Mouse (Mus musculus): ENCODE results near the gene Tmem163. TPM values are rescaled to one million over a fixed set of nuclear protein-coding genes. Genes with fewer than 3 reads are reported as not detected.

Tmem163 gene
- total and polyA plus RNA-seq, 2 experiments from 2014 or later, result 16.6 to 17.3 TPM

DNA sequence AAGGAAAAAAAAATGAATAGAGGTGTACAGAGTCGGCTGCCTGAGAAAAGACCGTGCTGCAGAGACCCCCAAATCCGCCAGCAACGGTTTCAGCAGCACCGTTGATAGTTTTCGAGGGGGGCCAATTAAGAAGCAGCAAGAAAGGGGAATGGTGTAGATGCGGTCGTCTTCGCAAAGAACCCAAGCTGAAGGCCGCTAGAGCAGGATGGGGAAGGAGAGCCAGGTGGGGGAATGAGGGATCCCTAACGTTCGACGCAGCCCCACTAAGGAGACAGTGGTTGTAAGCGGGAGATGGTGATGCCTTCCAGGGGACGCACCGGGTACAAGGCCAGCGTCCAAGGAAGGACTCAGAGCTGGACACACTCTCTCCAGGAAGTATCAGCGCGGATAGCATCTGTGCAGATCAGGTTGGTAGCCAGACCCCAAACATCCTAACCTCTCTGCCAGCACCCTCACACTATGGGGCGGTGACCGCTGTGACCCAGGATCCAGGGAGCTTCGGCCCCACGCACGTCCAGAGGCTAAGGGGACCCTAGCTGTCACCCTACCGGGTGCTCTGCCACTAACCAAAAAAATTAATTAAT, 2.7 kb downstream of the Tmem163 start:
- H3K27me3 ChIP-seq (ENCODE audit: control insufficient read depth, insufficient read depth, low read length), result peaks cover 52% of the 10 kb centered on the region
- TF ChIP-seq CTCF (IDR thresholded peaks at IDR 0.05; ENCODE audit: low read depth) (no peak), EP300 (IDR thresholded peaks at IDR 0.05; ENCODE audit: low read depth) (no peak)
- H3K4me1 ChIP-seq (ENCODE audit: control insufficient read depth, insufficient read depth), result peaks cover 10% of the 10 kb centered on the region; the same call in 1 of the 2 replicates
- 0 out of 2 replicates have a peak, but pooled peaks cover 3% of the 10 kb centered on the region for H3K9me3 ChIP-seq (replicated peaks; ENCODE audit: control insufficient read depth, low read length)
- H3K9ac ChIP-seq (replicated peaks; ENCODE audit: low read depth, low read length), result no peak overlapping the region
- no peaks in the 10 kb centered on the region for H3K36me3 ChIP-seq (replicated peaks; ENCODE audit: control insufficient read depth, insufficient read depth, low read length)
- H3K4me3 ChIP-seq (ENCODE audit: low read depth, low read length), result peak overlapping the region; percentile 59
- DNase-seq (ENCODE audit: low spot score) (no peak), ATAC-seq (ENCODE audit: insufficient read depth, low read depth) (no peak)
- WGBS, result 6% methylated on average over 25 of the region's 25 CpGs
- no peak overlapping the region for H3K27ac ChIP-seq (ENCODE audit: low read depth)
- H3K4me2 ChIP-seq (ENCODE audit: low read depth, low read length), result peak overlapping the region; percentile 97

GRCm38 (mm10) chr1:127676116-127676515, 3.2 kb downstream of the Tmem163 start:
- no peak for ATAC-seq (ENCODE audit: insufficient read depth, low read depth)
- Histone ChIP-seq H3K36me3 (replicated peaks; ENCODE audit: control insufficient read depth, insufficient read depth, low read length) (no peaks in the 10 kb centered on the region), H3K4me2 (ENCODE audit: low read depth, low read length) (peak overlapping the region; percentile 97; the same call in 1 of the 2 replicates), H3K9ac (replicated peaks; ENCODE audit: low read depth, low read length) (no peak overlapping the region), H3K27ac (ENCODE audit: low read depth) (no peak overlapping the region), H3K4me3 (ENCODE audit: low read depth, low read length) (peak overlapping the region; percentile 59; the same call in 1 of the 2 replicates), H3K4me1 (ENCODE audit: control insufficient read depth, insufficient read depth) (peaks cover 10% of the 10 kb centered on the region; the same call in 1 of the 2 replicates), H3K9me3 (replicated peaks; ENCODE audit: control insufficient read depth, low read length) (0 out of 2 replicates have a peak, but pooled peaks cover 3% of the 10 kb centered on the region), H3K27me3 (ENCODE audit: control insufficient read depth, insufficient read depth, low read length) (peaks cover 52% of the 10 kb centered on the region)
- WGBS, result 45% methylated on average over 12 of the region's 12 CpGs
- TF ChIP-seq EP300 (IDR thresholded peaks at IDR 0.05; ENCODE audit: low read depth), result no peak
- TF ChIP-seq CTCF (IDR thresholded peaks at IDR 0.05; ENCODE audit: low read depth), result no peak
- no peak for DNase-seq (ENCODE audit: low spot score)

GRCm38 (mm10) chr1:127675253-127675652, 4.1 kb downstream of the Tmem163 start:
- DNase-seq (ENCODE audit: low spot score) (no peak), ATAC-seq (ENCODE audit: insufficient read depth, low read depth) (no peak)
- H3K4me3 ChIP-seq (ENCODE audit: low read depth, low read length), result no peak overlapping the region
- no peak overlapping the region for H3K4me2 ChIP-seq (ENCODE audit: low read depth, low read length)
- H3K27me3 ChIP-seq (ENCODE audit: control insufficient read depth, insufficient read depth, low read length), result peaks cover 51% of the 10 kb centered on the region
- TF ChIP-seq CTCF (IDR thresholded peaks at IDR 0.05; ENCODE audit: low read depth) (no peak), EP300 (IDR thresholded peaks at IDR 0.05; ENCODE audit: low read depth) (no peak)
- H3K36me3 ChIP-seq (replicated peaks; ENCODE audit: control insufficient read depth, insufficient read depth, low read length), result no peaks in the 10 kb centered on the region
- H3K9ac ChIP-seq (replicated peaks; ENCODE audit: low read depth, low read length), result no peak overlapping the region
- no peak overlapping the region for H3K27ac ChIP-seq (ENCODE audit: low read depth)
- 0 out of 2 replicates have a peak, but pooled peaks cover 3% of the 10 kb centered on the region for H3K9me3 ChIP-seq (replicated peaks; ENCODE audit: control insufficient read depth, low read length)
- peaks cover 10% of the 10 kb centered on the region; the same call in 1 of the 2 replicates for H3K4me1 ChIP-seq (ENCODE audit: control insufficient read depth, insufficient read depth)
- 72% methylated on average over 1 of the region's 1 CpGs for WGBS

DNA sequence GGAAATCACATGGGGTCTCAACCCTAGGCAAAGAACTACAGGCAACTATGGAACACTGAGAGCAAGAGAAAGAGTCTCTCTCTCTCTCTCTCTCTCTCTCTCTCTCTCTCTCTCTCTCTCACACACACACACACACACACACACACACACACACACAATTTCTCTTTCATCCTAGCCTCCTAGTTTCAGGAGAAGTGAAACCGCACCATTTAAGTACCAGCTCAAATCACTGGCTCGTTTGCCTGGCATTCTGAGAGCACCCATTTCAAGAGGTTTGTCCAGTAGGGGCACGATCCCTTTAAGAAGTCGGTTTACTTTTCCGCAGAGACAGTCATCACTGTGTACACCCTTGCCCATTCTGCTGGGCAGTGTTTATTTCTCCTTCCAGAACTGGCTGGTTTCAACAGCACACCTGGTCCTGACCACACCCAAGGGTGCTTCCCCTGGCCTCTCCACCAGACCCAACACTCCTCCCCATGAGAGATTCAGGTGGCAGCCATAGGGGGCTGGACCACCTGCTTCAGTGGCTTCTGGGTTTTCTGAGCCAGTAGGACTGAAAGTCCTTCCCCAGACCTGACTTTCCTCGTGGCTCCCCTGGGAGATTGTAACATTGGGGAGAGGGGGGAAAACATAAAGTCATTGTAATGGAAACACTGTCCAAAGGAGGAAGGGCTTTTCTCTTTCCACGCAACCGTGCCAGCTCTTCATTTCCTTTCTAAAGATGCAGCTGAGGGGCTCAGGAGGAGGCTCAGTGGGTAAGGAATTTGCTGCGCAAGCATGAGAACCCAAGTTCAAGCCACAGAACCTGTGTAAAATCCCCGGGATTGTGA, 5.9 kb downstream of the Tmem163 start:
- TF ChIP-seq EP300 (IDR thresholded peaks at IDR 0.05; ENCODE audit: low read depth), result no peak
- no peak for TF ChIP-seq CTCF (IDR thresholded peaks at IDR 0.05; ENCODE audit: low read depth)
- Histone ChIP-seq H3K4me3 (ENCODE audit: low read depth, low read length) (no peak overlapping the region), H3K9ac (replicated peaks; ENCODE audit: low read depth, low read length) (no peak overlapping the region), H3K27ac (ENCODE audit: low read depth) (no peak overlapping the region), H3K9me3 (replicated peaks; ENCODE audit: control insufficient read depth, low read length) (0 out of 2 replicates have a peak, but pooled peaks cover 5% of the 10 kb centered on the region), H3K36me3 (replicated peaks; ENCODE audit: control insufficient read depth, insufficient read depth, low read length) (no peaks in the 10 kb centered on the region), H3K4me1 (ENCODE audit: control insufficient read depth, insufficient read depth) (peaks cover 9% of the 10 kb centered on the region; the same call in 1 of the 2 replicates), H3K27me3 (ENCODE audit: control insufficient read depth, insufficient read depth, low read length) (peaks cover 34% of the 10 kb centered on the region), H3K4me2 (ENCODE audit: low read depth, low read length) (no peak overlapping the region)
- DNase-seq (ENCODE audit: low spot score), result no peak
- no peak for ATAC-seq (ENCODE audit: insufficient read depth, low read depth)
- WGBS, result 57% methylated on average over 10 of the region's 10 CpGs

DNA sequence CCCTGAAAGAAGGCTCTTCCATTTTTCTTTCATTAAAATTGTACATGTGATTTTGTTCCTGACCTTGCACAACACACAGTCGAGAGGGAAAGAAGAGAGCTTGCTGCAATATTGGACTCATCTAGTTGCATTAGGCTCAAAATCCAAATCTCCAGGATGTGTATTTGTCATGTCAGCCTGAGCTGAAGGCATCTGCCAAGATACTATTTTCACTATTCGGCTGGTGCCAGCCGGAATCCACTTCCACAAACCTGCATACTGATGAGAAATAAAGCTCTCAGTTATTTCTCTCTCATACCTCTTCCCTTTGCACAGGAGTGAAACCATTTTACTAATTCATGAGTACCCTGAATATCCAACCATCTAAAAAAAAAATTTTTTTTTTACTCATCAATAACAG, 11.2 kb downstream of the Tmem163 start:
- ATAC-seq (ENCODE audit: insufficient read depth, low read depth), result no peak
- no peaks in the 10 kb centered on the region for H3K36me3 ChIP-seq (replicated peaks; ENCODE audit: control insufficient read depth, insufficient read depth, low read length)
- 77% methylated on average over 3 of the region's 3 CpGs for WGBS
- 0 out of 2 replicates have a peak, but pooled peaks cover 5% of the 10 kb centered on the region for H3K9me3 ChIP-seq (replicated peaks; ENCODE audit: control insufficient read depth, low read length)
- H3K4me2 ChIP-seq (ENCODE audit: low read depth, low read length), result no peak overlapping the region
- TF ChIP-seq CTCF (IDR thresholded peaks at IDR 0.05; ENCODE audit: low read depth), result no peak
- no peak for TF ChIP-seq EP300 (IDR thresholded peaks at IDR 0.05; ENCODE audit: low read depth)
- no peak overlapping the region for H3K27ac ChIP-seq (ENCODE audit: low read depth)
- no peaks in the 10 kb centered on the region for H3K4me1 ChIP-seq (ENCODE audit: control insufficient read depth, insufficient read depth)
- DNase-seq (ENCODE audit: low spot score), result no peak
- H3K4me3 ChIP-seq (ENCODE audit: low read depth, low read length), result no peak overlapping the region
- no peak overlapping the region for H3K9ac ChIP-seq (replicated peaks; ENCODE audit: low read depth, low read length)
- no peaks in the 10 kb centered on the region for H3K27me3 ChIP-seq (ENCODE audit: control insufficient read depth, insufficient read depth, low read length)
